Mouse (Mus musculus) kidney, adult 2 months (tissue): ENCODE measurements at regions not wholly inside any gene's neighbourhood (a gene's known extent, or its start where the extent isn't known, plus 50 kb on each side); places are given as distances from the start of the nearest gene placed in this dataset.

ENCODE experiments used
- CTCF ChIP-seq: fragments of 200-500 bp; conservative IDR thresholded peaks from 2 replicates; pipeline ENCODE4 v1.5.1; 2011; ENCODE audit warnings: low read depth, mild to moderate bottlenecking, control low read depth, low read length, moderate library complexity, mixed read lengths; ENCODE audit not compliant: insufficient read depth, insufficient read length
- POLR2A ChIP-seq: fragments of 200-500 bp; IDR thresholded peaks from one replicate; pipeline ENCODE4 v1.6.1; 2011; ENCODE audit warnings: low read depth, low read length, control low read depth

DNA sequence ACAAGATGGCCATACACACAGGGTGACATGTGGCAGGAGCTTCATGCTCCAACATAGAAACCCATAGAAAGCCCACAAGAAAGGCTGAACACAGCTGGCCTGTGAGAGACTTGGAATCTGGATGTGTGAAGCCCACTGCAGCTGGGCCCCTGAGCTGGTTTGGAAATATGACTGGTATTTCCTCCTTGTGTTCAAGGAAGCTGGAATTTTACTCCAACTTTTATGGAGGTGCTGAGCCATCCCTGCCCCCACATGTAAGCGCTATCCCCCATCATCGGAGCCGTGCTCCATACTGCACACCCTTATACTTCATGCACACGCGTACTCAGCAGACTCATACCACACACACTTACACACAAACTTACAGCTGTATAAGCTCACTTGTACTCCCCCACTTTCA, 87.7 kb upstream of the Agap1 start:
- no peak for TF ChIP-seq CTCF
- TF ChIP-seq POLR2A: no peak
